Mouse (Mus musculus): ENCODE data around the gene Zfhx3. TPM values are rescaled to one million over a fixed set of nuclear protein-coding genes. Genes with fewer than 3 reads are reported as not detected.

The Zfhx3 gene
- polyA plus RNA-seq, 1 experiment from 2014 or later = 22.8 TPM

GRCm38 (mm10) chr8:108701381-108702175 is 759.1 kb downstream of the Zfhx3 start:
- Histone ChIP-seq H3K4me2 (peak overlapping the region; percentile 79), H3K4me3 (replicated peaks) (no peak overlapping the region), H3K4me1 (peaks cover 31% of the 10 kb centered on the region), H3K9ac (replicated peaks) (no peak overlapping the region), H3K27ac (replicated peaks) (peak overlapping the region; percentile 52), H3K27me3 (replicated peaks) (peaks cover 27% of the 10 kb centered on the region), H3K36me3 (no peaks in the 10 kb centered on the region), H3K9me3 (replicated peaks) (no peaks in the 10 kb centered on the region)
- no peak for ATAC-seq (ENCODE audit: low FRiP score)
- 21% methylated on average over 7 of the region's 7 CpGs for WGBS

GRCm38 (mm10) chr8:108702201-108702600 is 759.8 kb downstream of the Zfhx3 start:
- Histone ChIP-seq H3K4me3 (replicated peaks) (peak overlapping the region; percentile 9; the same call in 1 of the 2 replicates), H3K9ac (replicated peaks) (no peak overlapping the region), H3K27me3 (replicated peaks) (peaks cover 27% of the 10 kb centered on the region), H3K36me3 (no peaks in the 10 kb centered on the region), H3K4me2 (peak overlapping the region; percentile 79), H3K9me3 (replicated peaks) (no peaks in the 10 kb centered on the region), H3K4me1 (peaks cover 30% of the 10 kb centered on the region), H3K27ac (replicated peaks) (peak overlapping the region; percentile 96; the same call in 1 of the 2 replicates)
- WGBS = 17% methylated on average over 1 of the region's 1 CpGs
- ATAC-seq (ENCODE audit: low FRiP score) = no peak

GRCm38 (mm10) chr8:108705751-108706150 is 763.3 kb downstream of the Zfhx3 start:
- Histone ChIP-seq H3K4me3 (replicated peaks) (peak overlapping the region; percentile 74), H3K4me1 (peaks cover 43% of the 10 kb centered on the region), H3K9me3 (replicated peaks) (no peaks in the 10 kb centered on the region), H3K4me2 (peak overlapping the region; percentile 79), H3K27ac (replicated peaks) (peak overlapping the region; percentile 77), H3K9ac (replicated peaks) (peak overlapping the region; percentile 89; the same call in 1 of the 2 replicates), H3K36me3 (no peaks in the 10 kb centered on the region), H3K27me3 (replicated peaks) (0 out of 2 replicates have a peak, but pooled peaks cover 4% of the 10 kb centered on the region)
- 37% methylated on average over 2 of the region's 2 CpGs for WGBS
- no peak for ATAC-seq (ENCODE audit: low FRiP score)

GRCm38 (mm10) chr8:108706491-108706847 is 764.0 kb downstream of the Zfhx3 start:
- Histone ChIP-seq H3K4me2 (peak overlapping the region; percentile 79), H3K27me3 (replicated peaks) (0 out of 2 replicates have a peak, but pooled peaks cover 3% of the 10 kb centered on the region), H3K4me1 (peaks cover 48% of the 10 kb centered on the region), H3K36me3 (no peaks in the 10 kb centered on the region), H3K9me3 (replicated peaks) (no peaks in the 10 kb centered on the region), H3K4me3 (replicated peaks) (peak overlapping the region; percentile 74), H3K27ac (replicated peaks) (peak overlapping the region; percentile 77), H3K9ac (replicated peaks) (peak overlapping the region; percentile 45)
- ATAC-seq (ENCODE audit: low FRiP score) = no peak
- WGBS = 51% methylated on average over 3 of the region's 3 CpGs

GRCm38 (mm10) chr8:108706848-108707541 is 764.6 kb downstream of the Zfhx3 start:
- H3K4me2 ChIP-seq = peak overlapping the region; percentile 79
- ATAC-seq (ENCODE audit: low FRiP score) = no peak
- no peaks in the 10 kb centered on the region for H3K9me3 ChIP-seq (replicated peaks)
- H3K4me3 ChIP-seq (replicated peaks) = peak overlapping the region; percentile 74
- peaks cover 53% of the 10 kb centered on the region for H3K4me1 ChIP-seq
- no peaks in the 10 kb centered on the region for H3K27me3 ChIP-seq (replicated peaks)
- no peaks in the 10 kb centered on the region for H3K36me3 ChIP-seq
- peak overlapping the region; percentile 45 for H3K9ac ChIP-seq (replicated peaks)
- WGBS = 41% methylated on average over 6 of the region's 6 CpGs
- peak overlapping the region; percentile 77 for H3K27ac ChIP-seq (replicated peaks)

GRCm38 (mm10) chr8:108707576-108708281 is 765.3 kb downstream of the Zfhx3 start:
- Histone ChIP-seq H3K9ac (replicated peaks) (0 out of 2 replicates have a peak overlapping the region, but pooled peaks have one; percentile 10), H3K9me3 (replicated peaks) (no peaks in the 10 kb centered on the region), H3K4me3 (replicated peaks) (peak overlapping the region; percentile 74; the same call in 1 of the 2 replicates), H3K4me1 (peaks cover 56% of the 10 kb centered on the region), H3K27ac (replicated peaks) (peak overlapping the region; percentile 77), H3K36me3 (no peaks in the 10 kb centered on the region), H3K27me3 (replicated peaks) (no peaks in the 10 kb centered on the region), H3K4me2 (peak overlapping the region; percentile 79)
- 28% methylated on average over 5 of the region's 5 CpGs for WGBS
- no peak for ATAC-seq (ENCODE audit: low FRiP score)

GRCm38 (mm10) chr8:108708833-108709387 is 766.5 kb downstream of the Zfhx3 start:
- H3K4me1 ChIP-seq = peaks cover 62% of the 10 kb centered on the region
- H3K9me3 ChIP-seq (replicated peaks) = no peaks in the 10 kb centered on the region
- 30% methylated on average over 8 of the region's 8 CpGs for WGBS
- peak overlapping the region; percentile 79 for H3K4me2 ChIP-seq
- H3K4me3 ChIP-seq (replicated peaks) = no peak overlapping the region
- ATAC-seq (ENCODE audit: low FRiP score) = no peak
- H3K9ac ChIP-seq (replicated peaks) = peak overlapping the region; percentile 10; the same call in 1 of the 2 replicates
- H3K36me3 ChIP-seq = no peaks in the 10 kb centered on the region
- peak overlapping the region; percentile 77 for H3K27ac ChIP-seq (replicated peaks)
- no peaks in the 10 kb centered on the region for H3K27me3 ChIP-seq (replicated peaks)

- H3K27ac ChIP-seq (replicated peaks) = peak overlapping the region; percentile 77
- H3K4me2 ChIP-seq = peak overlapping the region; percentile 79
- peak overlapping the region; percentile 10; the same call in 1 of the 2 replicates for H3K9ac ChIP-seq (replicated peaks)
- H3K4me1 ChIP-seq = peaks cover 67% of the 10 kb centered on the region
- H3K36me3 ChIP-seq = no peaks in the 10 kb centered on the region
- ATAC-seq (ENCODE audit: low FRiP score) = no peak
- no peaks in the 10 kb centered on the region for H3K9me3 ChIP-seq (replicated peaks)
- H3K4me3 ChIP-seq (replicated peaks) = no peak overlapping the region
- no peaks in the 10 kb centered on the region for H3K27me3 ChIP-seq (replicated peaks)
- WGBS = 52% methylated on average over 2 of the region's 2 CpGs
These were observed 767.0 kb downstream of the Zfhx3 start for GRCm38 (mm10) chr8:108709441-108709840.

GRCm38 (mm10) chr8:108709928-108710606 is 767.6 kb downstream of the Zfhx3 start:
- no peak overlapping the region for H3K4me3 ChIP-seq (replicated peaks)
- no peaks in the 10 kb centered on the region for H3K36me3 ChIP-seq
- peaks cover 69% of the 10 kb centered on the region for H3K4me1 ChIP-seq
- 37% methylated on average over 13 of the region's 13 CpGs for WGBS
- H3K9ac ChIP-seq (replicated peaks) = peak overlapping the region; percentile 20; the same call in 1 of the 2 replicates
- peak overlapping the region; percentile 79 for H3K4me2 ChIP-seq
- no peaks in the 10 kb centered on the region for H3K27me3 ChIP-seq (replicated peaks)
- H3K9me3 ChIP-seq (replicated peaks) = no peaks in the 10 kb centered on the region
- no peak for ATAC-seq (ENCODE audit: low FRiP score)
- H3K27ac ChIP-seq (replicated peaks) = peak overlapping the region; percentile 68

GRCm38 (mm10) chr8:108710607-108711489 is 768.4 kb downstream of the Zfhx3 start:
- peak overlapping the region; percentile 86 for H3K27ac ChIP-seq (replicated peaks)
- H3K9ac ChIP-seq (replicated peaks) = peak overlapping the region; percentile 29
- peaks cover 77% of the 10 kb centered on the region for H3K4me1 ChIP-seq
- no peaks in the 10 kb centered on the region for H3K27me3 ChIP-seq (replicated peaks)
- H3K36me3 ChIP-seq = no peaks in the 10 kb centered on the region
- ATAC-seq (ENCODE audit: low FRiP score) = no peak
- H3K4me3 ChIP-seq (replicated peaks) = no peak overlapping the region
- 19% methylated on average over 8 of the region's 8 CpGs for WGBS
- H3K4me2 ChIP-seq = peak overlapping the region; percentile 77
- H3K9me3 ChIP-seq (replicated peaks) = no peaks in the 10 kb centered on the region
